ENCODE assay signal across 8 mouse cellular contexts in genomic region chr14:75786424-75786867, GRCm38 (mm10). TPM values are rescaled to one million over a fixed set of nuclear protein-coding genes. Genes with fewer than 3 reads are reported as not detected.
DNase-seq lines count a peak whose midpoint lies in the region; ATAC-seq and TF ChIP-seq lines count a peak whose summit lies in the region.

No protein-coding gene starts in this region.

- TF ChIP-seq POLR2A in myocyte (IDR thresholded peaks at IDR 0.05; ENCODE audit: insufficient read length, low read depth), result no peak

- peak overlapping the region; percentile 26 for H3ac ChIP-seq in myocyte (ENCODE audit: control insufficient read depth, insufficient read length)

- WGBS in embryonic facial prominence, embryonic 15.5 days, result under 1% methylated on average over 31 of the region's 31 CpGs
- WGBS in limb, embryonic 10.5 days, result 1% methylated on average over 31 of the region's 31 CpGs

- intact Hi-C loops in left cerebral cortex, adult 2 months (cut with DNase I), result loop anchor here (2.0 kb wide), 1 partner anchor 58 kb away; the partner anchor contains the start of gene Tpt1
- intact Hi-C loops in left cerebral cortex, postnatal 36 days (cut with DNase I), result loop anchor here (2.0 kb wide), 1 partner anchor 42 kb away; no protein-coding TSS in a partner anchor

- peak overlapping the region; percentile 57 for H3K9ac ChIP-seq in embryonic facial prominence, embryonic 15.5 days

- H3K4me2 ChIP-seq in embryonic facial prominence, embryonic 15.5 days (replicated peaks), result peak overlapping the region; percentile 90
- H3K4me2 ChIP-seq in myocyte (ENCODE audit: low read depth), result peak overlapping the region; percentile 78

- peaks cover 34% of the 10 kb centered on the region for H3K79me2 ChIP-seq in myocyte (ENCODE audit: control insufficient read depth, insufficient read depth)

- peak; percentile 60 for ATAC-seq in embryonic facial prominence, embryonic 15.5 days (ENCODE audit: insufficient number of reproducible peaks, low FRiP score, low TSS enrichment, low read depth)

- peak overlapping the region; percentile 86 for H3K4me3 ChIP-seq in left cerebral cortex, adult 2 months
- H3K4me3 ChIP-seq in embryonic facial prominence, embryonic 15.5 days (replicated peaks), result peak overlapping the region; percentile 70
- peak overlapping the region; percentile 82 for H3K4me3 ChIP-seq in limb, embryonic 10.5 days
- H3K4me3 ChIP-seq in myocyte, result peak overlapping the region; percentile 48

- no peaks in the 10 kb centered on the region for H3K9me3 ChIP-seq in embryonic facial prominence, embryonic 15.5 days (replicated peaks)
- H3K9me3 ChIP-seq in limb, embryonic 10.5 days (replicated peaks), result no peaks in the 10 kb centered on the region

- TF ChIP-seq CTCF in left cerebral cortex, adult 2 months (IDR thresholded peaks at IDR 0.05), result no peak

- H3K27ac ChIP-seq in left cerebral cortex, adult 2 months, result peak overlapping the region; percentile 89
- peak overlapping the region; percentile 79; the same call in 1 of the 2 replicates for H3K27ac ChIP-seq in embryonic facial prominence, embryonic 15.5 days (replicated peaks)
- H3K27ac ChIP-seq in limb, embryonic 10.5 days, result peak overlapping the region; percentile 85

- H3K27me3 ChIP-seq in embryonic facial prominence, embryonic 15.5 days, result peaks cover 10% of the 10 kb centered on the region
- H3K27me3 ChIP-seq in limb, embryonic 10.5 days (ENCODE audit: low read depth, poor library complexity, severe bottlenecking), result peaks cover 31% of the 10 kb centered on the region
- no peaks in the 10 kb centered on the region for H3K27me3 ChIP-seq in myocyte (ENCODE audit: control insufficient read depth, insufficient read depth, insufficient read length)

- no peak for DNase-seq in left cerebral cortex, adult 2 months (ENCODE audit: extremely low spot score in 1 of 2, low spot score in 2 of 2)
- DNase-seq in left cerebral cortex, postnatal 36 days (ENCODE audit: low spot score in 2 of 2), result no peak
- peak; percentile 57 for DNase-seq in NIH3T3 (ENCODE audit: low read depth)
- no peak for DNase-seq in limb, embryonic 10.5 days (ENCODE audit: low spot score)
- DNase-seq in gastrocnemius, postnatal 10 days, result no peak
- DNase-seq in right cerebral cortex, postnatal 14 days, result no peak

- H3K4me1 ChIP-seq in embryonic facial prominence, embryonic 15.5 days, result 0 out of 2 replicates have a peak, but pooled peaks cover 3% of the 10 kb centered on the region
- H3K4me1 ChIP-seq in limb, embryonic 10.5 days, result peaks cover 6% of the 10 kb centered on the region; the same call in 1 of the 2 replicates

- no peaks in the 10 kb centered on the region for H3K36me3 ChIP-seq in embryonic facial prominence, embryonic 15.5 days
- H3K36me3 ChIP-seq in limb, embryonic 10.5 days, result no peaks in the 10 kb centered on the region
- H3K36me3 ChIP-seq in myocyte (ENCODE audit: control insufficient read depth, insufficient read depth), result peaks cover 9% of the 10 kb centered on the region

TF ChIP-seq in myocyte, 11 proteins besides CTCF, POLR2A, EP300 and RAD21:
- TF ChIP-seq MAX (IDR thresholded peaks at IDR 0.05; ENCODE audit: low read depth), result no peak
- TF ChIP-seq USF1 (IDR thresholded peaks at IDR 0.05; ENCODE audit: low read depth), result no peak
- TF ChIP-seq SRF (IDR thresholded peaks at IDR 0.05; ENCODE audit: control insufficient read depth, insufficient read length, low read depth), result no peak
- no peak for TF ChIP-seq TCF3 (IDR thresholded peaks at IDR 0.05; ENCODE audit: insufficient read length, low read depth)
- TF ChIP-seq POLR2AphosphoS2 (IDR thresholded peaks at IDR 0.05; ENCODE audit: insufficient read length, low read depth), result no peak
- TF ChIP-seq TCF12 (IDR thresholded peaks at IDR 0.05; ENCODE audit: insufficient read depth, poor library complexity, severe bottlenecking), result no peak

RNA-seq across cellular contexts. Expression of gene Slc25a30, which starts 0.4 kb away (rescaled TPM):
- total RNA-seq in left cerebral cortex, adult 2 months (2021), result 10 to 100 TPM; 10.6 to 12.2 TPM
- total RNA-seq in left cerebral cortex, postnatal 36 days (2021), result 10 to 100 TPM; 11.3 to 11.7 TPM
- polyA plus RNA-seq in embryonic facial prominence, embryonic 15.5 days (2015; fragmentation: Nextera tagmentation; extraction: Ambion mirVana), result 3.5 and 3.8 TPM in 2 replicates
- polyA plus RNA-seq in limb, embryonic 10.5 days (2016; fragmentation: Nextera tagmentation; extraction: Ambion mirVana), result 4.8 and 6.2 TPM in 2 replicates
- polyA plus RNA-seq in myocyte (2012; fragmentation: generic; extraction: Trizol), result 13.0 TPM
- total RNA-seq in gastrocnemius, postnatal 10 days (2021), result 1 to 10 TPM; 6.3 to 9.8 TPM

RNA-seq across cellular contexts. Expression of gene Cog3, which starts 32.1 kb away (rescaled TPM):
- total RNA-seq in left cerebral cortex, adult 2 months (2021), result 10 to 100 TPM; 25.3 to 26.0 TPM
- total RNA-seq in left cerebral cortex, postnatal 36 days (2021), result 10 to 100 TPM; 23.1 to 25.5 TPM
- 20.8 TPM in 2 replicates for polyA plus RNA-seq in embryonic facial prominence, embryonic 15.5 days (2015; fragmentation: Nextera tagmentation; extraction: Ambion mirVana)
- 19.0 and 22.5 TPM in 2 replicates for polyA plus RNA-seq in limb, embryonic 10.5 days (2016; fragmentation: Nextera tagmentation; extraction: Ambion mirVana)
- 7.7 TPM for polyA plus RNA-seq in myocyte (2012; fragmentation: generic; extraction: Trizol)
- 10 to 100 TPM; 10.6 to 12.6 TPM for total RNA-seq in gastrocnemius, postnatal 10 days (2021)

RNA-seq across cellular contexts. Expression of gene Tpt1, which starts 58.4 kb away (rescaled TPM):
- 100 to 1,000 TPM; 975 to 978 TPM for total RNA-seq in left cerebral cortex, adult 2 months (2021)
- 100 to 1,000 TPM; 939 to 945 TPM for total RNA-seq in left cerebral cortex, postnatal 36 days (2021)
- polyA plus RNA-seq in embryonic facial prominence, embryonic 15.5 days (2015; fragmentation: Nextera tagmentation; extraction: Ambion mirVana), result 1,119 and 1,203 TPM in 2 replicates
- 830 and 926 TPM in 2 replicates for polyA plus RNA-seq in limb, embryonic 10.5 days (2016; fragmentation: Nextera tagmentation; extraction: Ambion mirVana)
- 6,214 TPM for polyA plus RNA-seq in myocyte (2012; fragmentation: generic; extraction: Trizol)
- 1,000 to 10,000 TPM; 3,326 to 3,432 TPM for total RNA-seq in gastrocnemius, postnatal 10 days (2021)
